Mouse (Mus musculus): ENCODE results near the gene Ripor1.
"Not testable (repeated sequence)": the region's sequence is repeated elsewhere in the genome, so short reads cannot be mapped to it uniquely, and the experiment has no call there.

Ripor1 gene

GRCm38 (mm10) chr8:105604804-105605381 is at the start of gene Ripor1:
TSS of gene Ripor1 (plus strand) at chr8:105605255.
- peak; percentile 75 to 77 for DNase-seq (ENCODE audit: low spot score in 2 of 2)

- no peak for DNase-seq (ENCODE audit: low spot score in 2 of 2)
Observed at GRCm38 (mm10) chr8:105562863-105563262, 42.2 kb upstream of the Ripor1 start.

GRCm38 (mm10) chr8:105563871-105564270 is 41.2 kb upstream of the Ripor1 start:
- DNase-seq (ENCODE audit: low spot score in 2 of 2), result no peak

GRCm38 (mm10) chr8:105564573-105565229 is 40.4 kb upstream of the Ripor1 start:
- peak; percentile 14 to 40 for DNase-seq (ENCODE audit: low spot score in 2 of 2)

- DNase-seq (ENCODE audit: low spot score in 2 of 2), result no peak
Observed at GRCm38 (mm10) chr8:105565401-105565881, 39.6 kb upstream of the Ripor1 start.

GRCm38 (mm10) chr8:105565952-105566702 is 38.9 kb upstream of the Ripor1 start, which contains the start of gene Atp6v0d1:
TSS of gene Atp6v0d1 (minus strand) at chr8:105566047.
- DNase-seq (ENCODE audit: low spot score in 2 of 2), result peak; percentile 100

- DNase-seq (ENCODE audit: low spot score in 2 of 2), result peak; percentile 25
Observed at GRCm38 (mm10) chr8:105566703-105567595, 38.1 kb upstream of the Ripor1 start.

- DNase-seq (ENCODE audit: low spot score in 2 of 2), result no peak
Observed at GRCm38 (mm10) chr8:105571810-105572209, 33.2 kb upstream of the Ripor1 start.

GRCm38 (mm10) chr8:105573427-105573826 is 31.6 kb upstream of the Ripor1 start:
- no peak for DNase-seq (ENCODE audit: low spot score in 2 of 2)

- no peak for DNase-seq (ENCODE audit: low spot score in 2 of 2)
Observed at GRCm38 (mm10) chr8:105574741-105575140, 30.3 kb upstream of the Ripor1 start.

GRCm38 (mm10) chr8:105575538-105575937 is 29.5 kb upstream of the Ripor1 start:
- DNase-seq (ENCODE audit: low spot score in 2 of 2), result no peak

GRCm38 (mm10) chr8:105579719-105580118 is 25.3 kb upstream of the Ripor1 start:
- DNase-seq (ENCODE audit: low spot score in 2 of 2), result no peak

GRCm38 (mm10) chr8:105592431-105592830 is 12.6 kb upstream of the Ripor1 start:
- no peak for DNase-seq (ENCODE audit: low spot score in 2 of 2)

- DNase-seq (ENCODE audit: low spot score in 2 of 2), result no peak
Observed at GRCm38 (mm10) chr8:105593859-105594258, 11.2 kb upstream of the Ripor1 start.

GRCm38 (mm10) chr8:105594451-105595242 is 10.4 kb upstream of the Ripor1 start:
- DNase-seq (ENCODE audit: low spot score in 2 of 2), result no peak

GRCm38 (mm10) chr8:105596362-105597034 is 8.6 kb upstream of the Ripor1 start:
- peak; percentile 63 to 65 for DNase-seq (ENCODE audit: low spot score in 2 of 2)

- DNase-seq (ENCODE audit: low spot score in 2 of 2), result no peak
Observed at GRCm38 (mm10) chr8:105598777-105599176, 6.3 kb upstream of the Ripor1 start.

- DNase-seq (ENCODE audit: low spot score in 2 of 2), result no peak
Observed at GRCm38 (mm10) chr8:105601301-105601700, 3.8 kb upstream of the Ripor1 start.

- DNase-seq (ENCODE audit: low spot score in 2 of 2), result not testable (repeated sequence)
Observed at GRCm38 (mm10) chr8:105602540-105602939, 2.5 kb upstream of the Ripor1 start.

Measured in spleen, postnatal 36 days (tissue).